Mouse (Mus musculus): Measurements from ENCODE around the gene Piezo1.

The Piezo1 gene

DNA sequence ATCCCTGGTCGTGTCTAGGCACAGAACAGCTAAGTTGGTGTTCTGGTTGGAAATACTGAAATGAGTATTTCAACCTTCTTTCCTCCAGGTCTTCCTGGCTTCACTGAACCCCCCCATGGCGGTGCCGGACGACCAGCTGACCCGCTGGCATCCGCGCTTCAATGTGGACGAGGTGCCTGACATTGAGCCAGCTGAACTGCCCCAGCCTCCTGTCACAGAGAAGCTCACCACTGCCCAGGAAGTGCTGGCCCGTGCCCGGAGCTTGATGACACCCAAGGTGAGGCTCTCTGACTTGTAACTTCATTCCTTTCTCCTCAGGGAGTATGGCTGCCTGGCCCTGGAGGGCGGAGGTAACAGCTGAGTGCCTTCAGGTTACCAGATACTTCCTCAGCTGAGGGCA lies 20.0 kb upstream of the Piezo1 start:
- no peak for DNase-seq (ENCODE audit: low read depth, low spot score)

DNA sequence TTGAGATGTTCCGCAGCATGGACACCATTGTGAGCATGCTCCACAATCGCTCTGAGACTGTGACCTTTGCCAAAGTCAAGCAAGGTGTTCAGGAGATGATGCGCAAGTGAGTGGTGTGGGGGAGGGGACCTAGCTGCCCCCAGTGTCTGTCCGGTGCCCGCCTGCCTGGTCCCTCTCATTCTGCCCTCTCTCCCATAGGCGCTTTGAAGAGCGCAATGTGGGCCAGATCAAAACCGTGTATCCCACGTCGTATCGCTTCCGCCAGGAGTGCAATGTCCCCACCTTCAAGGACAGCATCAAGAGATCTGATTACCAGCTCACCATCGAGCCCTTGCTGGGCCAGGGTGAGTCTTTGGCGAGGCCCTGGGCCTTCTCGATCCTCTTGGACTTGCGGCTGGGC lies 18.9 kb upstream of the Piezo1 start:
- no peak for DNase-seq (ENCODE audit: low read depth, low spot score)

GRCm38 (mm10) chr8:122569329-122569728 lies 18.2 kb upstream of the Piezo1 start:
- no peak for DNase-seq (ENCODE audit: low read depth, low spot score)

- DNase-seq (ENCODE audit: low read depth, low spot score) = peak; percentile 44
Measured at GRCm38 (mm10) chr8:122568881-122569309, 17.8 kb upstream of the Piezo1 start.

DNA sequence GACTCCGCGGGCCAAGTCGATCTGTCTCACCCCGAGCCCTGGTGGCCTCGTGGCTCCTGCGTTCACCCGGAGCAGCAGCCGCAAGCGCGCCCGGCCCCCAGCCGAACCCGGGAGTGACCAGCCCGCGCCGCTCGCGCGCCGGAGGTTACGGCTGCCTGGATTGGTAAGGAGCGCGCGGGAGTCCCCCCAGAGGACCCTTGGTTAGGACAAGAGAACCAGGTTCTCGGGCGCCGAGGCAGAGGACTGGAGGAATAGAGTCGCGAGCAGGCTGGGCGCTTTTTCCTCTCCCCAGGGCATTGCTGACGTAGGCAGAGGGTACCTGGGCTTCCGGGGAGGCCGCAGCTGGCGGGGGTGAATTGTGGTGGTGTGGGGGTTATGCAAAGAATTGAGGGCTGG lies 17.0 kb upstream of the Piezo1 start:
- peak; percentile 79 for DNase-seq (ENCODE audit: low read depth, low spot score)

GRCm38 (mm10) chr8:122567361-122568108 lies 16.4 kb upstream of the Piezo1 start, which contains the start of gene Cdt1:
Gene Cdt1 (plus strand): TSS chr8:122568015.
- DNase-seq (ENCODE audit: low read depth, low spot score) = peak; percentile 97

DNA sequence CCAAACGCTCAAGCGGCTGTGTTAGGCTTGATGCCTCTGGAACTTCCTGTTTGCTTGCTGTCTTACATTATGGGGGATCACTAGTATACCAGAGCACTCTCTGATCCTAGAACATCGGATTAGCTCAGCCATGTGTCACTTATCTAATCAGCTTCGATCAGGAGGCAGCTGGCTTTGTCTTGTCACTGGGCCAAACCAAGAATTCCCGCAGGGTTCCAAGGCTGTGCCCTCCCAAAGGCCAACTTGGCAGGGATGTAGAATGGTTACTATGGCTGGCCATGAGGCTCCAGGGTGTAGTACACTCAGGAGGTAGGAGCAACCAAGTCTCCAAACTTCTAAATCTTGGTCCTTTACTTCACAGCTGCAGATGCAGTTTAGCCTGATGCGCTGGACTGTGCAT lies 15.6 kb upstream of the Piezo1 start:
- DNase-seq (ENCODE audit: low read depth, low spot score) = no peak

GRCm38 (mm10) chr8:122564363-122565352 lies 13.5 kb upstream of the Piezo1 start:
- peak; percentile 48 for DNase-seq (ENCODE audit: low read depth, low spot score)

- peak; percentile 82 for DNase-seq (ENCODE audit: low read depth, low spot score)
Measured at GRCm38 (mm10) chr8:122561199-122561598, 10.1 kb upstream of the Piezo1 start.

GRCm38 (mm10) chr8:122558671-122559349 lies 7.7 kb upstream of the Piezo1 start:
- no peak for DNase-seq (ENCODE audit: low read depth, low spot score)

- peak; percentile 49 for DNase-seq (ENCODE audit: low read depth, low spot score)
Measured at GRCm38 (mm10) chr8:122557248-122558038, 6.3 kb upstream of the Piezo1 start.

DNA sequence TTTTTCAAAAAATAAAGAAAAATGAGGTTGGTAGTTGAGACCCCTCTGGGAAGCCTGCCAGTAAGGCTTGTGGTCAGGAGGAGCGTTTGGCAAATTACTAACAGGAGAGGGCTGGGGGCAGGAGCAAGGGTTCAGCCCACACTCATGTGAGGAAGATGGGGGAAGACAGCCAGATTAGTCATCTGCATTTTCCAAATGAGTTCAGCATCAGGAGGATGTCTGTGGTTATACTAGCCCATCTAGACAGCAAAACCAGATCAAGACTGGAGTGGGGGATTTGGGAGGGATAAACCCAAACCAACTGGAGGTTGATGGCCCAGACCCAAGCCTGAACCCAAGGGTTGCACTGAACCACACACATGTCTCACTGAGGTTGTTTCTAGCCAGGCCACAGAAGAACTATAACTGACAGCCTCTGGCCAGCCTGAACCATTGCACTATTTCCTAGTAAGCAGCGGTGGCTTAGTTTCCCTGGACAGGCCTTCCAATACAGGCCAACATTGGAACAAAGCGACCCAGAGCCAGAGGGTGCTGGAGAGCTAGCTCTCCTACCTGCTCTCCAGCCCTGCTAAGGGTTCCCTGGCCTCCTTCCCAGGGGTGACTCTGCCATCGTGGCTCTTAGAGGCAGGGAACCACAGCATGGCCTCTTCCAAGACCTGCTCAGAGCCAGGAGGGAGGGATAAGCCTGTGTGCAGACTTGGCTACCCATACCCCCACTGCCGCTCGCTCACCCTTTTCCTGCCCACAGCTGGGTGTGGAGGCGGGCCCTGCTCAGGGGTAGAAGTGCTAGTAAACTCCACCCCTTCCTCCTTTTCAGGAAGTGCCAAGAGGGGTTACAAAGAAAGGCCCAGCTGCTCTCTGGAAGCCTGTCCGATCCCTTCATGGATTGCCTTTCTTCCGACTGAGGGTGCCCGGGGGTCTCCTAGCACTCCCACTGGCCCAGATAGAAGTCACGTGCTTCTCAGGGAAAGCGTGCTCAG lies 5.2 kb upstream of the Piezo1 start:
- peak; percentile 87 for DNase-seq (ENCODE audit: low read depth, low spot score)

DNA sequence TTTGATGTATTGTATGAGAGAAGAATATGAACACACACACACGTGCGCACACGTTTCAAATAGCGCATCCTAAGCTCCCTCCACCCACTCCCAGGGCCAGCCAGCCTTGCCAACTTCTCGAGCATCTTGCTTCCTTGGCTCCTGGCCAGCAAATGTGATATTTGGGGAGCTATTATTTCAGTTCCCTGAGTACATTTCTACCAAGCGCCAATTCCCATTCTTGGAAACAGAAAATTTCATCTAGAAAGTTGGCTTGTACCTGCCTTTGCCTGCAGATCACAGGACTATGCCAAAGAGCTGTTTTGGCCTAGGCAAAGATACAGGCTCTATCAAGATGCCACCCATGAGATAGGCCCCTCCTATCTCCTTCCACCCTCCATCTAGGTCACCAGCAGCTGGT lies 3.7 kb upstream of the Piezo1 start:
- DNase-seq (ENCODE audit: low read depth, low spot score) = no peak

DNA sequence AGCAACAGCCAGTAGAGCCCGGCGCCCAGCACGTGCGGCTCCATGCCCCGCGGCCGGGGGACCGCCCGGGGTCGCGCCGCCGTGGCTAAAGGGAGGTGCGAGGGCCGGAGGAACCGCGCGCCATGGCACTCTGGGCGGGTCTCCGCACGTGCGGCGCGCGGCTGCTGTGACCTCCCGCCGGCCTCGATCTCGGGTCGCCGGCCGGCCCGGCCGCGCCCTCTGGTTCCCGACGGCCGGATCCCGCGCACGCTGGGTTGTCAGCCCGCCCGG lies 199 bp downstream of the Piezo1 start:
- DNase-seq (ENCODE audit: low read depth, low spot score) = no peak

DNA sequence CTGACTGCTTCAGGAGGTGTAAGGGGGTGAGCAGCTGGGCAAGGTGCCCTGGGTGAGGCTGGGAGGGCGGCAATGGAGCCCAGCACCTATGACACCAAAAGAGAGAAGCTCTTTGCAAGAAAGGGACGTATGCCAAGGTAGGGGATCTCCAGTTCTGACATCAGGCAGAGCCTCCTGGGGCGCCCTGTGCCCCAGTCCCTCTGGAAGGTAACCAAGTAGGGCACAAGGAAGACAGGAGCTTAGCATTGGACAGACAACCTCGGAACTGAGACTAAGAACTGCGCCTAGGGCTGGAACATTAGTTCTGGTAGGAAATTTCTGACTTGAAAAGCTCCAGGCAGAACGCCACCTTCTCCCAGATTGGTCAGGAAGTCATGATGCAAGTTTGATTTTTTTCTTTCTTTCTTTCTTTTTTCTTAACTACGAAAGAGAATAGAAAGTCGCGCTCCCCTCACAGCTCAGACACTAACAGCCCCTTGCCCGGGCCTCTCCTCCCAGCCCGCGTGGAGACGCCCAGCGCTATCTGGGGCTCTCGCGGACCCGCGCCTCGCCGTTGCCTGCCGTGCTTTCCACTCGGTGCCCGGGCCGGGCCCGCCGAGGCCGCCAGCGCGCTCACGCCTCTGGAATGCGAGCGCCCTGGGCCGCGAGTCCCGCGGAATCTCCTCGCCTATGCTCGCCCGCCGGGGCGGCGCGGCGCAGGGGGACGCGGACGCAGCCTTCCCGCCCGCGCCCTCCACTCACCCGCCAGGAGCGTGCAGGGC lies 715 bp downstream of the Piezo1 start:
- peak; percentile 67 for DNase-seq (ENCODE audit: low read depth, low spot score)

GRCm38 (mm10) chr8:122548891-122549439 lies 2.2 kb downstream of the Piezo1 start:
- peak; percentile 76 for DNase-seq (ENCODE audit: low read depth, low spot score)

DNA sequence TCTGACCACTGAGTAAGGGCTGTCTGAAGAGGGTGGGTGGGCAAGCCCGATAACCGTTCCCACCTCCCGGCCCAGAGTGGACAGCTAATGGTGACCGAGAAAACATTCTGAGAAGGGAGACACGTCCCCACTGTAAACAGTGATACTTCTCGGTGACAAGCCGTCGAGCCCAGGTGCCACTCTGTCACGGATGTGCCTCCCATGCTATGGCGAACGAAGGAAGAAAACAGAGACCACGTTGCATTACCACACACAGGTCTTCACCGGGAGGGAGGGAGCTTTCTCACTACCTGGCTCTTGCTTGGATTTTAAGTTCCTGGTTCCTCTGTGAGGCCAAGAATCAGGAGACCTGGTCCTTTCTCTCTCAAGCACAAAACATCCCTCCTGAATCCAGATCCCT lies 2.8 kb downstream of the Piezo1 start:
- peak; percentile 45 for DNase-seq (ENCODE audit: low read depth, low spot score)

DNA sequence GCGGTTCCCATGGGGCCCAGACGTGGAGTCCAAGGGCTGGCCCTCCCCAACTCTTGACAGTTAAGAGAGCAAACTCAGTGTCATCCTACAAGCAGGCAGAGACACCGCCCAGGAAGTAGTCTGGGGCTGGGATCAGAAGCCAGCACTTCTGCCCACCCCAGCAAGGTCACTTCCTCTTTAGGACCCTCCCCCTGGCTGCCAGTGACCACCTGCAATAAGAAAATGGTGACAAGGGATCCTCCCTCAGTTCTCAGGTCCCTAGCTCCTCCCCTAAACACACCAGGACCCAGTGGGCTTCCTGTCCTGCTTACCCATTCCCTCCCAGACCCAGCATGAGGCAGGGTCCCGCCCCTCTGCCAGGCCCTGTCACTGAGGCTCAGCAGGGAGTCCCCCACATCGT lies 3.3 kb downstream of the Piezo1 start:
- DNase-seq (ENCODE audit: low read depth, low spot score) = peak; percentile 86

DNA sequence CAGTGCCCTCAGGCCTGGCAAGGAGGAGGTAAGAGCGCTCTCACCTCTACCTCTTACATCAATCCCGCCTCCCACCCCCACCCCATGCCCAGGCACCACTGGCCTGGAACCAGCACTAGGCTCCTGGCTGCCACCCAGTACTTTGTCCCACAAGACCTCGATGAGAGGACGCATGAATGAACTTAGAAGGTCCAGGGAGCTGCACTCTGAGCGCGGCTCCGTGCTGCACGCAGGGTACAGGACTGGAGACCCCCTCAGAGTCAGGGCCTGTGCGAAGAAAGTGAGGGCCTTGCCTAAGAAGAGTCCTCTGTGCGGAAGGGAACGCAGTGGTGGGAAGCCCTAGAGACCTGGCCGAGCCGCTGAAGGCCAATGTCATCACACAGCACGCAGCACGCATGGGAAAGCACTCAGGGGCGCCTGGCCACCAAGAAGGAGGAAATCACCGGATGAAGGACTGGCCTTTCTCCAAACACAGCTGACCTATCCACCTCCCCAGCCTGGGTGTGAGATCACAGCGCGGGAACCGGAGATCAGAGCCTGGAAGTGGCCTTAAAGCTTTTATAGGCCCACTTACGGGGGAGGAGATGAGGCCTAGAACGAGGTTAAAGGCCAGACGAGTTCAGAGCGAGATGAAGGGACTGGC lies 4.2 kb downstream of the Piezo1 start:
- DNase-seq (ENCODE audit: low read depth, low spot score) = no peak
